In the genomic region with DNA sequence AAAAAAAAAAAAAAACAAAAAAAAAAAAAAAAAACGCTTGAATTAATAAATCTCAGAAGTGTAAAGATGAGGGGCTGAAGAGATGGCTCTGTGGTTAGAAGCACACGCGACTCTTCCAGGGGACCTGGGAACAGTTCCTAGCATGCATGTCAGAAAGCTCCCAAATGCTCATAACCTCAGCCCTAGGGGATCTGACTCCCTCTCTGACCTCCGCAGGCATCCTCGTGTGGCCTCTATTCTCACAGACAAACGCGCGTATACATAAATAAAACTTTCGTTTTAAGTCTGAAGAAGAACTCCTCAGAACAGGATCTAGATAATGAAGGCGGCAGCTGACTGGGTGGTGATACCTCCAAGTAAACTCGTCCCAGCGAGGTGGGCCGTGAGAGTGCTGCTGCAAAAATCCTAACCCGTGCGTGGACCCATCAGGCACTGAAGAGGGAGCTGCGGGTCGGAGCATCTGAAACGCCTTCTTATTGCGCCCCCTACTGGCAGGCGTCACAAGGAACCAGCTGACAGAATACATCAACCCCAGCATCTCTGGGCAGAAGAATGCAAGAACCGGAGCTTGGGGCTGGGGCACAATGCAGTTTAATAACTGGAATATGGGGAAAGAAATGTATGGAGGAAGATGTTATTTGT, we compare ENCODE assay signal across 8 mouse cellular contexts.
A peak's percentile ranks its signal among the peaks of the same experiment; 100 is the strongest.
DNase-seq lines count a peak whose midpoint lies in the region; ATAC-seq and TF ChIP-seq lines count a peak whose summit lies in the region.

No protein-coding gene starts in this region.

- peak overlapping the region; percentile 35; the same call in 1 of the 2 replicates for H3K9ac ChIP-seq in embryonic facial prominence, embryonic 14.5 days (ENCODE audit: low read depth, low read length)
- H3K9ac ChIP-seq in heart, embryonic 12.5 days: peak overlapping the region; percentile 52; the same call in 1 of the 2 replicates
- peak overlapping the region; percentile 57; the same call in 1 of the 2 replicates for H3K9ac ChIP-seq in kidney, embryonic 16.5 days (replicated peaks; ENCODE audit: low read length)
- H3K9ac ChIP-seq in limb, embryonic 15.5 days: no peak overlapping the region
- H3K9ac ChIP-seq in midbrain, embryonic 16.5 days (ENCODE audit: low read depth, low read length): no peak overlapping the region; the same call in 1 of the 2 replicates
- H3K9ac ChIP-seq in stomach, postnatal 0 days (ENCODE audit: low read length): no peak overlapping the region

- H3K4me3 ChIP-seq in thymus, adult 2 months (ENCODE audit: control insufficient read depth, insufficient read depth, low read length): 0 out of 2 replicates have a peak overlapping the region, but pooled peaks have one; percentile 7
- H3K4me3 ChIP-seq in embryonic facial prominence, embryonic 14.5 days (ENCODE audit: low read depth, low read length): peak overlapping the region; percentile 37
- H3K4me3 ChIP-seq in heart, embryonic 12.5 days: peak overlapping the region; percentile 40
- H3K4me3 ChIP-seq in kidney, embryonic 16.5 days (ENCODE audit: low read length): peak overlapping the region; percentile 50
- H3K4me3 ChIP-seq in limb, embryonic 15.5 days: peak overlapping the region; percentile 27
- H3K4me3 ChIP-seq in midbrain, embryonic 16.5 days (ENCODE audit: low read depth, low read length): no peak overlapping the region; the same call in 1 of the 2 replicates
- peak overlapping the region; percentile 34 for H3K4me3 ChIP-seq in stomach, postnatal 0 days (ENCODE audit: low read depth, low read length)

- H3K9me3 ChIP-seq in embryonic facial prominence, embryonic 14.5 days (ENCODE audit: control insufficient read depth, low read length): no peaks in the 10 kb centered on the region
- no peaks in the 10 kb centered on the region for H3K9me3 ChIP-seq in heart, embryonic 12.5 days (replicated peaks)
- H3K9me3 ChIP-seq in kidney, embryonic 16.5 days (ENCODE audit: low read length): no peaks in the 10 kb centered on the region
- no peaks in the 10 kb centered on the region for H3K9me3 ChIP-seq in limb, embryonic 15.5 days
- no peaks in the 10 kb centered on the region for H3K9me3 ChIP-seq in midbrain, embryonic 16.5 days (replicated peaks; ENCODE audit: control insufficient read depth, low read length, poor library complexity, severe bottlenecking)
- H3K9me3 ChIP-seq in stomach, postnatal 0 days (ENCODE audit: control insufficient read depth, low read length): no peaks in the 10 kb centered on the region

- peak overlapping the region; percentile 59 for H3K4me2 ChIP-seq in embryonic facial prominence, embryonic 14.5 days (ENCODE audit: low read depth, low read length)
- H3K4me2 ChIP-seq in heart, embryonic 12.5 days: peak overlapping the region; percentile 64
- H3K4me2 ChIP-seq in kidney, embryonic 16.5 days (replicated peaks; ENCODE audit: low read depth, low read length): peak overlapping the region; percentile 60
- H3K4me2 ChIP-seq in limb, embryonic 15.5 days: peak overlapping the region; percentile 40
- peak overlapping the region; percentile 49 for H3K4me2 ChIP-seq in midbrain, embryonic 16.5 days (ENCODE audit: low read length)
- peak overlapping the region; percentile 44 for H3K4me2 ChIP-seq in stomach, postnatal 0 days (replicated peaks; ENCODE audit: low read depth)

- H3K4me1 ChIP-seq in thymus, adult 2 months (replicated peaks; ENCODE audit: control insufficient read depth, insufficient read depth, low read length): no peaks in the 10 kb centered on the region
- no peaks in the 10 kb centered on the region for H3K4me1 ChIP-seq in embryonic facial prominence, embryonic 14.5 days (ENCODE audit: control insufficient read depth, insufficient read depth, low read length)
- H3K4me1 ChIP-seq in heart, embryonic 12.5 days (replicated peaks): no peaks in the 10 kb centered on the region
- H3K4me1 ChIP-seq in kidney, embryonic 16.5 days (ENCODE audit: insufficient read depth, low read length): no peaks in the 10 kb centered on the region
- H3K4me1 ChIP-seq in limb, embryonic 15.5 days: peaks cover 8% of the 10 kb centered on the region; the same call in 1 of the 2 replicates
- peaks cover 3% of the 10 kb centered on the region; the same call in 1 of the 2 replicates for H3K4me1 ChIP-seq in midbrain, embryonic 16.5 days (ENCODE audit: control insufficient read depth, insufficient read depth, low read length)
- H3K4me1 ChIP-seq in stomach, postnatal 0 days (replicated peaks; ENCODE audit: control insufficient read depth, insufficient read depth): no peaks in the 10 kb centered on the region

- WGBS in thymus, adult 2 months: 7% methylated on average over 21 of the region's 21 CpGs
- WGBS in embryonic facial prominence, embryonic 14.5 days: 7% methylated on average over 21 of the region's 21 CpGs
- 11% methylated on average over 21 of the region's 21 CpGs for WGBS in heart, embryonic 12.5 days
- WGBS in kidney, embryonic 16.5 days: 9% methylated on average over 21 of the region's 21 CpGs
- WGBS in limb, embryonic 15.5 days: 7% methylated on average over 21 of the region's 21 CpGs
- 6% methylated on average over 20 of the region's 21 CpGs for WGBS in midbrain, embryonic 16.5 days
- WGBS in stomach, postnatal 0 days: 7% methylated on average over 21 of the region's 21 CpGs

- no peaks in the 10 kb centered on the region for H3K27me3 ChIP-seq in thymus, adult 2 months (ENCODE audit: control insufficient read depth, insufficient read depth, low read length)
- no peaks in the 10 kb centered on the region for H3K27me3 ChIP-seq in embryonic facial prominence, embryonic 14.5 days (replicated peaks; ENCODE audit: control insufficient read depth, insufficient read depth, low read length)
- peaks cover 15% of the 10 kb centered on the region; the same call in 1 of the 2 replicates for H3K27me3 ChIP-seq in heart, embryonic 12.5 days (replicated peaks)
- no peaks in the 10 kb centered on the region for H3K27me3 ChIP-seq in kidney, embryonic 16.5 days (ENCODE audit: insufficient read depth, low read length)
- peaks cover 6% of the 10 kb centered on the region; the same call in 1 of the 2 replicates for H3K27me3 ChIP-seq in limb, embryonic 15.5 days
- no peaks in the 10 kb centered on the region for H3K27me3 ChIP-seq in midbrain, embryonic 16.5 days (ENCODE audit: control insufficient read depth, insufficient read depth, low read depth, low read length)
- no peaks in the 10 kb centered on the region for H3K27me3 ChIP-seq in stomach, postnatal 0 days (ENCODE audit: control insufficient read depth, insufficient read depth, low read length)

- TF ChIP-seq CTCF in thymus, adult 2 months (IDR thresholded peaks at IDR 0.05; ENCODE audit: borderline replicate concordance, control insufficient read depth, extremely low read depth, insufficient read depth, low read length, poor library complexity): peak; percentile 83; the same call in 1 of the 2 replicates
- peak; percentile 95 for TF ChIP-seq CTCF in stomach, postnatal 0 days (IDR thresholded peaks at IDR 0.05; ENCODE audit: low read depth)

- H3K36me3 ChIP-seq in thymus, adult 2 months (ENCODE audit: control insufficient read depth, insufficient read depth, low read length): no peaks in the 10 kb centered on the region
- no peaks in the 10 kb centered on the region for H3K36me3 ChIP-seq in embryonic facial prominence, embryonic 14.5 days (ENCODE audit: control insufficient read depth, insufficient read depth, low read length)
- no peaks in the 10 kb centered on the region for H3K36me3 ChIP-seq in heart, embryonic 12.5 days
- H3K36me3 ChIP-seq in kidney, embryonic 16.5 days (ENCODE audit: insufficient read depth, low read length): no peaks in the 10 kb centered on the region
- no peaks in the 10 kb centered on the region for H3K36me3 ChIP-seq in limb, embryonic 15.5 days
- no peaks in the 10 kb centered on the region for H3K36me3 ChIP-seq in midbrain, embryonic 16.5 days (ENCODE audit: control insufficient read depth, insufficient read depth, low read length)
- no peaks in the 10 kb centered on the region for H3K36me3 ChIP-seq in stomach, postnatal 0 days (ENCODE audit: control insufficient read depth, insufficient read depth, low read length)

- TF ChIP-seq POLR2A in thymus, adult 2 months (IDR thresholded peaks at IDR 0.05; ENCODE audit: control insufficient read depth, extremely low read depth, insufficient read depth, low read length, poor library complexity): no peak

- no peak overlapping the region for H3K27ac ChIP-seq in thymus, adult 2 months (ENCODE audit: control insufficient read depth, insufficient read depth, low read length)
- no peak overlapping the region for H3K27ac ChIP-seq in embryonic facial prominence, embryonic 14.5 days (replicated peaks; ENCODE audit: low read depth, low read length)
- H3K27ac ChIP-seq in heart, embryonic 12.5 days (ENCODE audit: poor library complexity, severe bottlenecking): no peak overlapping the region
- H3K27ac ChIP-seq in kidney, embryonic 16.5 days (ENCODE audit: low read length): no peak overlapping the region
- no peak overlapping the region for H3K27ac ChIP-seq in limb, embryonic 15.5 days
- no peak overlapping the region for H3K27ac ChIP-seq in midbrain, embryonic 16.5 days (ENCODE audit: low read length)
- H3K27ac ChIP-seq in stomach, postnatal 0 days (replicated peaks): no peak overlapping the region

- DNase-seq in thymus, adult 2 months: peak; percentile 45
- DNase-seq in thymus, adult 18-20 months: no peak
- DNase-seq in embryonic facial prominence, embryonic 14.5 days (ENCODE audit: low spot score): peak; percentile 90
- DNase-seq in stomach, postnatal 0 days (ENCODE audit: low spot score): peak; percentile 75

- no peak for TF ChIP-seq EP300 in stomach, postnatal 0 days (optimal IDR thresholded peaks at IDR 0.05)

- peak; percentile 83 for ATAC-seq in embryonic facial prominence, embryonic 14.5 days (ENCODE audit: low read depth)
- no peak for ATAC-seq in heart, embryonic 12.5 days (ENCODE audit: insufficient number of reproducible peaks, low FRiP score)
- ATAC-seq in kidney, embryonic 16.5 days (ENCODE audit: low FRiP score, low TSS enrichment): peak; percentile 78
- ATAC-seq in limb, embryonic 15.5 days (ENCODE audit: insufficient number of reproducible peaks, low FRiP score, low TSS enrichment, low read depth): no peak
- no peak; the same call in 1 of the 2 replicates for ATAC-seq in midbrain, embryonic 16.5 days
- peak; percentile 53; the same call in 1 of the 2 replicates for ATAC-seq in stomach, postnatal 0 days (ENCODE audit: low FRiP score, low TSS enrichment)

Comparison
In these comparisons a context has a peak if more than half of its experiments do, and no peak if none do; other contexts are left out.
1. DNase-seq: peak in thymus, adult 2 months (single experiment), embryonic facial prominence, embryonic 14.5 days (single experiment) and stomach, postnatal 0 days (single experiment); none in thymus, adult 18-20 months (0 of 2).
2. ATAC-seq: peak in embryonic facial prominence, embryonic 14.5 days (single experiment), kidney, embryonic 16.5 days (single experiment) and stomach, postnatal 0 days (single experiment); none in heart, embryonic 12.5 days (single experiment), limb, embryonic 15.5 days (single experiment) and midbrain, embryonic 16.5 days (single experiment).
3. H3K9ac ChIP-seq: peak in embryonic facial prominence, embryonic 14.5 days (single experiment), heart, embryonic 12.5 days (single experiment) and kidney, embryonic 16.5 days (single experiment); none in limb, embryonic 15.5 days (single experiment), midbrain, embryonic 16.5 days (single experiment) and stomach, postnatal 0 days (single experiment).
4. Peak in every context shown above with its lines, with median percentiles within 50 percentile points of each other: H3K4me2 ChIP-seq.